Mouse (Mus musculus) testis, postnatal 10 days (tissue): ENCODE measurements around the gene P4hb.
"Not testable (repeated sequence)": the region's sequence is repeated elsewhere in the genome, so short reads cannot be mapped to it uniquely, and the experiment has no call there.

Experiments
- DNase-seq: peaks from one replicate; pipeline ENCODE4 v3.0.0; 2021; ENCODE audit warnings: low spot score

The P4hb gene

DNA sequence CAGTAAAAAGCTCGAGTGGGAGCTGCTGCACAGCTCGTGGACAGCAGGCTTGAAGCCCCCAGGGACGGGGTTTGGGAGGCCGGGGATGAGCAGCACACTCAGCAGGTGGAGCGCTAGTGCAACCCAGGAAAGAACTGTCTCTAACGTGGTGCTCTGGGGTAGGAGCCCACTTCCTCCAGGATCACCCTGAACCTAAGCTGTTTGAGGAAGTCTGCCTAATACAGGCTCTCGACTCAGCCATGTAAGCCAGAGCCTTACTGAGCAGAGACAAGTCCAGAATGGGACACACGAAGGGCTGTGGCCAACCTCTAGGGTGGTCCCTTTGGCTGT, 34.1 kb downstream of the P4hb start:
- DNase-seq, result no peak

DNA sequence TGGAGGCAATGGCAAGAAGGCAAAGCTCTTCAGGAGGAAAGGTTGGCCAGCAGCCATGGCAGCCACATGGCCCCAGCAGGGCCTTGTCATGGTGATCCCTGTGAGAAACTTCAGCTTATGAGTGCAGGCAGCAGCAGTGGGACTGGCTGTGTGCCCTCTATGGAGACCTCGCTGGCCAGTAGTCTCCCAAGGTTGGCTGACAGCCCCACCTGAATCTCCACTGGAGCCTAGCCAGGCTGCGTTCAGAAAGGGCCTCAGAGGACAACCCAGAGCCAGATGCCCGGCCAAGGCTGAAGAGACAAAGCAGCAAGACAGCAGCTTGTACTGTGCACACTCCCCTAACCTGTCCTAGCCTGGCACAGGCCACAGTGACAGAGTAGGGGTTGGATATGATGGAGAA, 34.6 kb downstream of the P4hb start:
- DNase-seq, result peak; percentile 65

DNA sequence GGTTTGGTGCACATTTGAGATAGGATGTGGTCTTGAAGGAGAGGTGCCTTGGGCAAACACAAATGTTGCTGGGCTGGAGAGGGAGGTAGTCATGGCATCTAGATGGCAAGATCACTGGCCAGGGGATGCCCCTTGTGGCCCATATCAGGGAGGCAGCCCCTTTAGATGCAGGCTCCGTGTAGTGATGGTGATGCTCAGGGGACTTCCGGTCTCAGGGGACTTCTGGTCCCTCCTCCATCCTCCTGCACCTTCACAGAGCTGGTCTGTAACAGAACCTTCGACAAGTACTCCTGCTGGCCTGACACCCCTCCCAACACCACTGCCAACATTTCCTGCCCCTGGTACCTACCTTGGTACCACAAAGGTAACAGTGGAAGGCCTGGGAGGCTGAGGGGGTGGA, 37.2 kb downstream of the P4hb start:
- no peak for DNase-seq

DNA sequence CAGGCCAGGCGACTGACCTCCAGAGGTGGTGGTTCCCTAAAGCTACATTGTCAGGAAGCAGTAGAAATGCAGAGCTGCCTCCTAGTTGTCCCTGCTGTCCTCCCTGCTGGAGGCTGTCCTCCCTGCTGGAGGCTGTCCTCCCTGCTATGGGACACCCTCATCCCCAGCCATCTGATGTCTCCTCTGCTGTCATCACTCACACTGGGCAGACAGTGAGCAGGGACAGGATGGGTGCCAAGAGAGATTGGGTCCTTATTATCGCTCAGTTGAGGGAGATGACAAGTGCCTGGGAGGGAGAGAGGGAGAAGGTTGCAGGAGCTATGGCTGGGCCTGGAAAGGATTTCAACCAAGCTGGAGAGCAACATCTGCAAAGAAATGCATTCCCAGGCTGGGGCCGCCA, 37.9 kb downstream of the P4hb start:
- no peak for DNase-seq

DNA sequence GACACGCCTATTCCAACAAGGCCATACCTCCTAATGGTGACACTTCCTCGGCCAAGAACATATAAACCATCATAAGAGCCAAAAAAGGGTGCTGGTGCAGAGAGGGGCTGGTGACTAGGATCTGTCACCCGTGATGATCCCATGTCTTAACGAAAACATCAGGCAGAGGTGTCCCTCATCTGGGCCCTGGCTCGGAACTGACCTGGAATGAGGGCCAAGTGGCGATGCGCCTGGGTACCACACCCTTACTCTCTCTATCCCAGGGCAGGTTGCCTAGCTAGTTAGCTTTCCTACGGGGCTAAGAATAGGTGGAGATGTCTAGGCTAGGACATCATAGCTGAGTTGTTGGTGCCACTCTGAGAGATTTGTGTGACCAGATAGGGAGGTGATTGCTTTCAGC, 39.0 kb downstream of the P4hb start:
- no peak for DNase-seq

DNA sequence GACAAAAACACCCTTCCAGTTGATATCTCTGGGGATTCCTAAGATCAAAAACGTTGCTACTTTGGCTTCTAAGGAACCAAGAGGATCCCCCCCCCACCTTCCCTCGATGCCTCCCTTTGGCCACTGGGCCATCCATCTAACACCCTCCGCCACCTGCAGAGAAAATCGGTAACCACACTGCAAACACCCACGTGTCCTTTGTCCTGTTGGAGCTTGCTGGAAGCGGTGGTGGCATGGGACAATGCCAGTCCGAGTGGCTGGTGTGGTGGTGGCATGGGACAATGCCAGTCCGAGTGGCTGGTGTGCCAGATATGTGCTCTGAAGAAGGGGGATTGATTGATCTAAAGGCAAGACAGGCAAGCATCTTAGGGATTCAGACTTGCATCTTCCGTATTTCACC, 41.4 kb downstream of the P4hb start:
- no peak for DNase-seq

DNA sequence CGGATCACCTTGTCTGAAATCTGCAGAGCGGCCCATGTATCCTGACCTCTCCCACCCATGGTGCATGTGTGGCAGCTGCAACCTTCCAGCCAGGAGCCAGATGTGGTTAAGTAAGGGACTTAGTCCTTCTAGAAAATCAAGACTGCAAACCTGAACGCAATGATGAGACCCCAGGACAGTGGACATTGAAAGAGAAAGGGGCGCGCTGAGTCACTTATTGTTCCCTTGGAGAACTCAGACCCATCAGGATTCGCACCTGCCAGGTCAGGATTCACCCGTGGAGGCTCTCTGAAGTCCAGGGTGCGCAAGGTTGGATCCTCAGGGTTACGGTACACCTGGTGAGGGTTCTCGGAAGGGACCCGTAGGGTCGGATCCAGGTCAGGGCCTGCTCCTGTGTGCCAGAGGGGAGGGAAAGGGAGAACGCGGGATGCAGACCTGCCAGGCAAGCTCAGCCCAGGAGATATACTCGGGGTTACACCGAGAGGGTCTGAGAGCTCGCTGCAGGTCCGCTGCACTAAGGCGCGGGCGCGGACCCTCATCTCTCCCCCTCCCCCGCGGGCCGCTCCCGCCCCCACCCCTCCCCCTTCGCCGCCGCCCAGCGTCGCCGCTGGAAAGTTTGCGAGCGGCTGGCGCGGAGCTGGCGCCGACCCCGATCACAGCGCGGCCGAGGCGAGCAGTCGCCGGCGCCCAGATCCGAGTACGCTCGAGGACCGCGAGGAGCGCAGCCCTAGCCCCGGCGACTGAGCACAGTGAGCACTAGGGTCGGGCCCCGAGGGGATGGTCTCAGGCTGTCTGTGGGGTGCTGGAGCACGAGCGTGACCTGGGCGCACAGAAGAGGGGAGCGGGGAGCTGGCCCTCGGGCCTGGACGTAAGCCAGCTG, 42.7 kb downstream of the P4hb start, which contains the start of gene Gcgr:
Gene Gcgr (plus strand): TSS at position 615 of the 880 bp plus-strand sequence.
- no peak for DNase-seq

DNA sequence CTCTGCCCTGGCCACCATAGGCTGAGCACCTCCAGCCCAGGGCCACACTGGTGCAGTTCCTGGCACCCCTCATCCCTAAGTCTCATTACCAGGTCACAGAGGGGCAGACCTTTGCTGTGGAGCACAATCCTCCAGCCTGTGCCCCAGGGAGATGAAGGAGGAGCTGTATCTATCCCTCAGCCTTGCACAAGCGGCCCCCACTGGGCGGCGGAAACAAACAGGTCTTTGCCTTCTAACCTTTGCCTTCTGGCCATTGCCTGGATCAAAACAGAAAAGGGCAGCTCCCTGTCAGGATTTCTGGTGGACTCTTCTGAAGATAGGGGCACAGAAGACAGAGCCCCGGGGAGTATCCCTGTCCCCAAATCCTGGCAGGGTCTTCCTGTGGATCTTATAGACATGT, 44.1 kb downstream of the P4hb start:
- no peak for DNase-seq

DNA sequence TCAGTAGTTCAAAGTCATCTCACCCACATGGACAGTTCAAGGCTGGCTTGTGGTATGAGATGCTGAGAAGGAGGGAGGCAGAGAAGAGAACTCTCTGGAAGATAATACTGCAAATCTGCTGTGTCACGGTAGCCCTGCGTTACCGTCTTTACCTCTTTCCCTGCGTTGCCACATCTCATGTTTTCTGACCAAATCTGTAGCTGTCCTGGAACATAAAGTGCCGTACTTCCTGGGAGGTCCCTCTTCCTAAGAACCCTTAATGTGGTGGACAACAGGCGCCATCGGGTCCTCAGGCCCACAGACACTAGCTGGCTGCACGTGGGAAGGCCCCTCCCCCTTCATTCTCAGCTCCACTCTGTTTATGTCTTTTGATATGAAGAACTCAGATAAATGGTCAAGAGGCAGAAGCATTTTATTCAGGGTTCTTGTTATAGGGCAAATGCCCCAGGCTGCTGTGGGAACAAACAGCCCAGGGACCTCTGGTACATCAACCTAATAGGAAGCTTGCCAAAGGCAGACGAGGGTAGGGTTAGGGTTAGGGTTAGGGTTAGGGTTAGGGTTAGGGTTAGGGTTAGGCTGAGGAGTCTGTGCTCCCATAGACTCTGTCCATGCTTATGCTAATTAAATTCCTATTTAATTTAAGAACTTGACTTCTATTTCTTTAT, 45.2 kb downstream of the P4hb start:
- DNase-seq, result no peak

DNA sequence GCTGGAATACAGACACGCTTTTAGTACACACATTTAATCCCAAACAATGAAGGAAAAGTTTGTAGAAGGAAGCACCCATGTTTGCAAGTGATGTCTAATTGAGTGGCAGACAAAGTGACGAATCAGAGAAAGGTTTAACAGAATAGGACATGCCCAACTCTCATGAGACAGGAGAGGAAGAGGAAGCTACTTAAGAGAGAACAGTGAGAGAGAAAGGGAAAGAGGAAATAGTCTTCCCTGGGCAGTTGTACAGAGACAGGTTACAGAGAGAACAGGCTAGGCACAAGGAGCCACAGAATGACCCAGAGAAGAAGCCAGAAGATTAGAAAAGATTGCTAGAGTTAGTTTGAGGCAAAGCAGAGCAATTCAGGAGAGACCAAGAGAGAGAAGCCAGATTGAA, 47.1 kb downstream of the P4hb start:
- no peak for DNase-seq

DNA sequence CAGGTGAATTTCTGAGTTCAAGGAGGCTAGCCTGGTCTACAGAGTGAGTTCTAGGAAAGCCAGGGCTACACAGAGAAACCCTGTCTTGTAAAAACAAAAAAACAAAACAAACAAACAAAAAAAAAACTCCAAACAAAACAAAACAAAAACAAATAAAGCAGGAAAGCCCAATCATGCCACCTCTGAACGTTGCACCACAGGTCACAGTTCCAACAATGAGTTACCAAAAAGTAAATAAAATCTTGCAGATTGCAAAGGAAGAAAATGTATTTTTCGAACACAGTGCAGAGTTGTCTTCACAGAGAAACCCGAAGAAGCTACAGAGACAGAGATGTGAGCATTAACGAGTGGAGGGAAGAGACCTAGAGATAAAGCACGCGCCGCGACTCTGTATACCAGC, 50.5 kb downstream of the P4hb start:
- DNase-seq, result no peak

DNA sequence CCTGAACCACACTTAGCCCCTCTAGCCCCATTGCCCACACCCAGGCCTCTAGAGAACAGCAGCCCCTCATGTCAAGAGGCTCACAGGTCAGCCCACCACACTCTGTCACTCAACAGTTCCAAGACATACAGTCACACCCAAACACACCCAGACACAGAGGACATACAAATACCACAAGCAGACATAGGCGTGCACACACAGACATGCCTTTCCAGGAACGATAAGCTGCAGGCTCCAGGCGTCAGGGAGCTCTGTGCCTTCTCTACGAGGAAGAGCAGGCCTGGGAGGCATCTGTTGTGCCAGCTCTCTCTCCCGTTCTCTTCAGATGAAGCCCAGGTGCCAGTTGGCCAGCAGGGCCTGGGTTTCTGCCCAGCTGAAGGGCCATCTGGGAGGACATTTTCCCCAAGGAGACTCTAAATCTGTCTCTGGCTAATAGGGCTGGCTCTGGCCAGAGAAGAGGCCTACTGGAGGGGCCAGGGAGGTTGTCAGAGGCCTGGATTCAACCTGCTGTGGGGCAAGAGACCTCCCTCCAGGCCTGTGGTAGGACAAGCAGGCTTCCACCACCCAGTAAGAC, 52.0 kb downstream of the P4hb start:
- DNase-seq, result no peak

DNA sequence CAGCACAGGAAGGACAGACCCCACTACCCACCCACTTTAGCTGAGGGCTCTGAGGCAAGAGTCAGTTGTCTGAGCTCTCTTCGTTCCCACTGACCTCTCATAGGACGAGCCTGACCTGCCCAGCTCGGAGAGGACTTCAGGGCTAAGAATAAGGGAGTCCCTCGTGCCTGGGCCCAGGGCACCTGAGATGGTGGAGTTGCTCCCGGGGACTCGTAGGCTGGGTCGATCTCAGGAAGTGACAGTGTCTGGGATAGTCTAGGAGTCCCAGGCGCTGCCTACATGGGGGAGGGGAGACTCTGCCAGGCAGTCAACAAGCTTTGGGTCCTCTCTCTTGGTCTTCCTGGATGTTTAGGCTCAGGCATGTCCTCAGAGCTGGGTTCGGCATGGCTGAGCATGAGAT, 52.6 kb downstream of the P4hb start:
- no peak for DNase-seq

DNA sequence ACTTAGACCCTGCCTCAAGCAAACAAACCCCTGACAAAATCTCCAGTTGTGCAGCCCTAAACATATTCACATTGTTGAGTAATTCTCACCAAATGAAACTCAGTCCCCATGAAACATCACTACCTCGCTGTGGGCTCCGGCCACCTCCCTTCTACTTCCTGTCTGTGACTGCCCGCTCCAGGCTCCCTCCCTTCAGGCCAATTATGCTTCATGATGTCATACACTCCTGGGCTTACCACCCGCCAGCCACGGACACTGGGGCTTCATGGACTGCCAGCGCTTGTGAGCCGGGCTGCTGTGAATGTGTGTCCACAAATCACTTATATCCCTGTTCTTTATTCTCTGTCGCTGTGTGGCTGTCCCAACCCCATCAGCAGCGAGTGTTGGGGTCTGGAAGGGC, 53.3 kb downstream of the P4hb start:
- DNase-seq, result no peak

DNA sequence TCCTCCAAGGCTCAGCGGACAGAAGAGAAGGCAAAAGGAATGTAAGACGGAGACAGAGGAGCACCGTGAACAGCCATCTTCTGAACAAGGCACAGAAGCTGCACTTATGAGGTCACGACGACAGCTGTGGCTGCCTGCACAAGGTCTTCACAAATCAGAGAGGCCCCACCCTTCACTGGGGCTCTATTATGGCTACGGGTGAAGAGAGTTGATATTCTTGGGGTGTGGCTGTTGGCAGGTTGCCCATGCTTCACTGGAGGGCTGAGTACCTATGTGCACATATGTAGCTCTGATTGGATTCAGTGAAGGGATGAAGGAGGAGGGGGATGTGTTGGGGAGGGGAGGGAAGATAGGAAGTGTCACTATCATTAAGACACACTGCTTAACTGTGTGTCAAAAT, 54.5 kb downstream of the P4hb start:
- DNase-seq, result peak; percentile 64

DNA sequence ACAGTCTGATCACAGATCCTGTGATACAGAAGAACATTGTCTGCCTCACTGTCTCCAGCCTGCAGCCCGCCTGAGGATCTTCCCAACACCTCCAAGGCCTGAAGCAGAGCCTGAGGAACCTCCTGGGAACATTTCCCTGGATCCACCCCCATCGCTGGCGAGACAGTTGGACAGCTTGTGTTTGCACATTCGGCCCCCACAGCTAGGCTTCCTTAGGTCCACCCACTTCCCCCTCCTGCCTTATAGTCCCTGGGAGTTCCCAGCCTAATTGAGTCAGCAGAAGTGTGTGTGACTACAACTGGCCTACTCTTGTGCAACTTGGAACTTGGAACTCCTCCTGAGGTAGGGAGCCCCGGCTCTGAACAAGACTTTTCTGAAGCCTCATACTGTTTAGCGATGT, 55.0 kb downstream of the P4hb start:
- DNase-seq, result peak; percentile 59

DNA sequence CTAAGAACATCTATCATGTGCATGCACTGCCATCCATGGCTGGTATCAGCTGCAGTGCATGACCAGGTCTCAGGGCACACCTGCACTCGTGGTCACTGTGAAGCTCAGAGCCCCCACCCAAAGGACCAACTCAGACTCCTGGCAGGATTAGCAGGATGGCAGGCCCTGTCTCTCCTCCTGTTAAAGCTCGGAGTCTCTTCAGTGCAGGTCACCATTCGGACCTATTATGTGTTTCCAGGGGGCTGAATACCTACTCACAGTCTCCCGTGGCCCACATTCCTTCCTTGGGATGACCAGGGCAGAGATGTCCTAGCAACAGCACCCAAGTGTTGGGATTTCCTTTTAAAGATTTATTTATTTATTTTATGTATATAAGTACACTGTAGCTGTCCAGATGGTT, 55.9 kb downstream of the P4hb start:
- DNase-seq, result no peak

DNA sequence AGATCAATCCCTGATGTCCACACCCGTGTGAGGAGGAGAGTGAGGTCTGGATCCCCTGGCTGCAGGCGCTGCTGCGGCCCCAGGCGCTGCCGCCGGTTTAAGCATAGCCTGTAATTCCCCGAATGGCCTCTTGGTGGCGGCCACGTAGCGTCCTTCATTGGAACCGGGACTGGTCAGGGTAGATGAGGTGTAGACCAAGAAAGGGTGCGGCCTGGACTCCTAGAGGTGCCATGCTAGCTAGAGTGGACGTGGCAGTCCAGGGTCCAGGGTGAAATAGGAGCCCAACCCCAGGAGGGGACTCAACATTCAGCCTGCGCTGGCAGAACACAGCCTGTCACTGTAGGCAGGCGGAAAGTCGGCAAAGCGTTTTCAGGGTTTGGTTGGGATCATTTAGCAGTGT, 57.4 kb downstream of the P4hb start:
- DNase-seq, result peak; percentile 93

DNA sequence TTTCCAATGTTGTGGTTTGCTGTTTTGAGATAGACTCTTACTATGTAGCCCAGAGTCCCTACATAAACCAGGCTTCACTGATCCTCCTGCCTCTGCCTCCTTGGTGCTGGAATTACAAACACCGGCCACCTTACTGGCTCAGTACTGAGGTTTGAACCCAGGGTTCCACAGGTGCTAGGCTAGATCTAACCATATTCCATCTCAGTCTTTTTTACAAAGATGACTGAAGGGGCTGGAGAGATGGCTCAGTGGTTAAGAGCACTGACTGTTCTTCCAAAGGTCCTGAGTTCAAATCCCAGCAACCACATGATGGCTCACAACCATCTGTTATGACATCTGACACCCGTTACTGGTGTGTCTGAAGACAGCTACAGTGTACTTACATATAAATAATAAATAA, 58.8 kb downstream of the P4hb start:
- DNase-seq, result not testable (repeated sequence)

DNA sequence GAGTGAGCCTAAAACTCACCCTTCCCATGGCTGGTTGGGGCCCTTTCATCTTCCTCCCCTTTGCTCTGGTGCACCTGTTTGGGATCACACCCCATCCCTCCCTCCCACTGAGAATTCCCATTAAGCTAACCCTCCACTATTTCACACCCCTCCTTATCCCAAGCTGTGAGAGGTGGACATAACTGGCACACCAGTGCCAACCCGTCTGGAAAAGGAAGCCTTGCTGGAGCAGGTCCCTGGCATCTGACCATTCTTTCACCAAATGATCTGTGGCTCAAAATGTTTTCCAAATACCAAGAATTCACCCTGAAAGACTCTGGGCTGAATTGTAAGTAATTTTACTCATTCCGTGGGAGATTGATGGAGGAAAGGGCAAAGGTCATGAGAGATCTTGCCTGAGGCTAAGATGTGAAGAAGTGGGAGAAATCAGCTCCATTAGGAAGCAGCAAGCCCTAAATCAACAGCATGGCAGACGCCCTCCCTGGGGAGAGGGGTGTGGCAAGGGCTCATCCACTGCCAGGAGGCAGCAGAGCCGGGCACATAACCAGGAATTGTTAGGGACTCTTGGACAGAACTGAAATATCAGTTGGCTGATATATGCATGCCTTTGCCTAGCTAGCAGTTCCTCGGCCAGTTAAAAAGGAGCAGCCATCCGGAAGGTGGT, 60.1 kb downstream of the P4hb start:
- no peak for DNase-seq

DNA sequence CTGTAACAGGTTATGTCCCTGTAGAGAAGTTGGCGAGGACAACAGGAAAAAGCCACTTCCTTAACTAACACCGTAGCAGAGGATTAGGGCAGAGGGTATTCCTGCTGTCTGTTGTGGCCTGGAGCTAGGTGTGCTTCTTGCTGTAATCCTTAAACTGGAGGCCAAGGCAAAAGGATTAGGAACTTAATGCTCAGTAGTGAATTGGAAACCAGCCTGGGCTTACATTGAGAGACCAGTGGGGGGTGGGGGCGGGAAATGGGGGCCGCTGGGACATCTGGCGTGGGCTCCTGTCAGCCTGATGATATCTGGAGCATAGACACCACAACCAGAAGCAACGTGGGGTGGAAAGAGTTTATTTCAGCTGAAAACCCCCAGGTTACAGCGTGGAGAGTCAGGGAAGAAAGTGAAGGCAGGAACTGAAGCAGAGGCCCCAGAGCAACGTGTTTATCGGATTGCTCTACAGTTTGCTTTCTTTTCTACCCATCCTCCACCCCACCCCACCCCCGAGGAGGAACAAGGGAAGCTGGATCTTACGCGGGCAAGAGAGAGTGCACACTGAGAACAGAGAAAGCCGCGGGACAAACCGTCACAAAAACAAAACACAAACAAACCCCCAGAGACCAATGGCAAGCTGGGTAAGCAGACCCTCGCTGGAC, 62.5 kb downstream of the P4hb start:
- DNase-seq, result no peak
